Mouse (Mus musculus) hindbrain, embryonic 16.5 days (tissue): ENCODE results near the gene Hmg20a. TPM values are rescaled to one million over a fixed set of nuclear protein-coding genes. Genes with fewer than 3 reads are reported as not detected.

Experiments used
- ATAC-seq: fragments of 200-750 bp; cut with Nextera tagmentation; 2 replicates; pipeline ENCODE4 v1.8.0; 2017; ENCODE audit warnings: moderate TSS enrichment, moderate library complexity
- H3K27ac ChIP-seq: fragments of 300-500 bp; sonication (generic); 2 replicates; pipeline ENCODE4 v1.5.1; 2014; ENCODE audit warnings: low read depth, mild to moderate bottlenecking, control low read depth, low read length, moderate library complexity
- H3K27me3 ChIP-seq: fragments of 300-500 bp; sonication (generic); replicated peaks from 2 replicates; pipeline ENCODE4 v1.6.1; 2014; ENCODE audit warnings: low read length; ENCODE audit not compliant: control insufficient read depth, insufficient read depth
- H3K36me3 ChIP-seq: fragments of 300-500 bp; sonication (generic); 2 replicates; pipeline ENCODE4 v1.6.1; 2014; ENCODE audit warnings: mild to moderate bottlenecking, low read length, moderate library complexity, mixed read lengths; ENCODE audit not compliant: control insufficient read depth, insufficient read depth
- H3K4me1 ChIP-seq: fragments of 300-500 bp; sonication (generic); 2 replicates; pipeline ENCODE4 v1.6.1; 2014; ENCODE audit warnings: low read depth, low read length; ENCODE audit not compliant: control insufficient read depth, insufficient read depth
- H3K4me2 ChIP-seq: fragments of 300-500 bp; sonication (generic); 2 replicates; pipeline ENCODE4 v1.6.1; 2014; ENCODE audit warnings: mild to moderate bottlenecking, low read length, control low read depth, moderate library complexity
- H3K4me3 ChIP-seq: fragments of 300-500 bp; sonication (generic); 2 replicates; pipeline ENCODE4 v1.5.1; 2014; ENCODE audit warnings: mild to moderate bottlenecking, low read length, control low read depth, moderate library complexity
- H3K9ac ChIP-seq: fragments of 300-500 bp; sonication (generic); 2 replicates; pipeline ENCODE4 v1.6.1; 2014; ENCODE audit warnings: low read depth, mild to moderate bottlenecking, control low read depth, low read length, moderate library complexity
- H3K9me3 ChIP-seq: fragments of 300-500 bp; sonication (generic); 2 replicates; pipeline ENCODE4 v1.6.1; 2014; ENCODE audit warnings: mild to moderate bottlenecking, low read length, moderate library complexity; ENCODE audit not compliant: control insufficient read depth
- WGBS: fragments of 180-500 bp; shearing (Covaris S2); extraction: QIAGEN DNeasy Blood & Tissue Kit; methylation state at CpG from one replicate; pipeline ENCODE4 v1.1.7; 2014; 5-methylcytosine and 5-hydroxymethylcytosine counted together
- polyA plus RNA-seq: library from polyadenylated mRNA; unstranded; fragments of >200 nt; fragmentation: Nextera tagmentation; extraction: Ambion mirVana; gene quantifications from 2 replicates; pipeline ENCODE4 v1.2.1, GENCODE M21; 2015

Gene Hmg20a
- polyA plus RNA-seq, result 70.0 and 76.4 TPM in 2 replicates

GRCm38 (mm10) chr9:56417948-56418737 is at the start of gene Hmg20a, which contains the start of gene Peak1:
Hmg20a (plus strand) TSS chr9:56418609.
Peak1 (minus strand) TSS chr9:56418067.
- peak within 1 kb of the TSS; percentile 91 for H3K27ac ChIP-seq

DNA sequence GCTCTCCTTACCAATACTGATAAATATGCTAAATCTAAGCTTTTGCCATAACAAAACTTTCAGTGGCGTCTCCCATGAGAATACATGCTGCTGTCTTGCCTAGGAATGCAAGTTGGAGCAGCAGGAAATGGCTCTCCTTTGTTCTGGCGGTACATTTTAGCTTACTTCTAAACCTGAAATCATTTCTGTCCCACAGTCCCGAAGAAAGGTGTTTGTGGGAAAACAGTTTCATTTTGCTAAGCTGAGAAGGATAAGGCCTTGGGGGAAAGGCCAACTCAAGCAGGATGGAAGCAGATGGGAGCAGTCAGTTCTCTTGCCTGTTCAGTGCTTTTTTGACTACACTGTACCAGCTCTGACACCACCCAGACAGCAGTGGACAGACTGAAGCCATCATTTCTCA is 49.6 kb upstream of the Hmg20a start:
- H3K9me3 ChIP-seq, result no peaks in the 10 kb centered on the region
- no peaks in the 10 kb centered on the region for H3K27me3 ChIP-seq
- no peak overlapping the region for H3K4me2 ChIP-seq
- WGBS, result 62% methylated on average over 3 of the region's 3 CpGs
- no peak overlapping the region for H3K4me3 ChIP-seq
- H3K4me1 ChIP-seq, result no peaks in the 10 kb centered on the region
- ATAC-seq, result no peak
- H3K27ac ChIP-seq, result no peak overlapping the region
- H3K36me3 ChIP-seq, result no peaks in the 10 kb centered on the region
- H3K9ac ChIP-seq, result no peak overlapping the region

More at GRCm38 (mm10) chr9:56417948-56418737, at the start of gene Hmg20a, which contains the start of gene Peak1:
- Histone ChIP-seq H3K4me1 (peaks cover 22% of the 10 kb centered on the region), H3K9ac (peak within 1 kb of the TSS; percentile 84), H3K4me3 (peak within 1 kb of the TSS; percentile 82), H3K36me3 (no peaks in the 10 kb centered on the region), H3K4me2 (peak within 1 kb of the TSS; percentile 84), H3K27me3 (no peaks in the 10 kb centered on the region), H3K9me3 (no peaks in the 10 kb centered on the region)
- ATAC-seq, result peak; percentile 97
- WGBS, result under 1% methylated on average over 56 of the region's 59 CpGs

DNA sequence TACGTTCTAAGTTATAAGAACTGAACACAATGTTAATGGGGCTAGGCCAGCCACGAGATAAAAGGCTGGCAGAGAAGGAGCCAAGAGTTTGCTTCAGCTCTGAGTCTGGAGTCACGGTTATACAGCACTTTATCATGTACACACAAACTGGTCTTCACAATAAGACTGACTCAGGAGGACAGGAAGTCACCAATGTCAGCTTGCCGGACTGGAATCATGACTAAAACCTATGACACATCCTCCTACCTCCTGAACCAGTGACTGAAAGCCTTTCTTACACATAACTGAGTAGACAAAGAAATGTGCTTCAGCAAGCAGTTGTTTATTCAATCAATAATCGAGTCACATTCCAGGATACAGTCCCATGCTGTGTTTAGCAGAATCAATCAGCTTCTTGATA is 47.7 kb upstream of the Hmg20a start:
- no peaks in the 10 kb centered on the region for H3K36me3 ChIP-seq
- H3K27me3 ChIP-seq, result no peaks in the 10 kb centered on the region
- H3K4me1 ChIP-seq, result no peaks in the 10 kb centered on the region
- no peak overlapping the region for H3K27ac ChIP-seq
- no peaks in the 10 kb centered on the region for H3K9me3 ChIP-seq
- no peak for ATAC-seq
- H3K9ac ChIP-seq, result no peak overlapping the region
- no peak overlapping the region for H3K4me3 ChIP-seq
- WGBS, result 53% methylated on average over 5 of the region's 5 CpGs
- H3K4me2 ChIP-seq, result no peak overlapping the region

GRCm38 (mm10) chr9:56374401-56374800 is 44.0 kb upstream of the Hmg20a start:
- no peaks in the 10 kb centered on the region for H3K4me1 ChIP-seq
- no peak overlapping the region for H3K27ac ChIP-seq
- no peaks in the 10 kb centered on the region for H3K9me3 ChIP-seq
- no peak overlapping the region for H3K9ac ChIP-seq
- H3K4me3 ChIP-seq, result no peak overlapping the region
- H3K4me2 ChIP-seq, result no peak overlapping the region
- WGBS, result 78% methylated on average over 4 of the region's 4 CpGs
- no peak for ATAC-seq
- no peaks in the 10 kb centered on the region for H3K27me3 ChIP-seq
- H3K36me3 ChIP-seq, result no peaks in the 10 kb centered on the region

DNA sequence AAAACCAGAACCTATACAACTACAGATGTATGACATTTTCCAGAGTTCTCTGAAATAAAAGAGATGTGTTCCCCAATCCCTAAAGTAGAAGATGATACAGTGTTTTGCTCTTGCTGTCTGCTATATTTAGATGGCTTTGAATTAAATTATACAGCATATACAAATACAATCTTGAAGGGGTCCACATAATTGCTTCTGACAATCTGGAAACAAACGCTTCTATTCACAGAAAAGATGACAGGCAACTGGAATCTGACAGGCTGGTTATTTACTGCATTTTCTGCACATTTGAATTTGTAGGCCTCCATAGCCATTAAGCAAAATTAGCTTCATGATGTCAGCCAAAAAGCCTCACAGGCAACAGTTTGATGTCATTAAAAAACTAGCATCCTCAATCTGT is 35.6 kb upstream of the Hmg20a start:
- Histone ChIP-seq H3K36me3 (no peaks in the 10 kb centered on the region), H3K27me3 (no peaks in the 10 kb centered on the region), H3K4me2 (no peak overlapping the region), H3K4me3 (no peak overlapping the region), H3K9me3 (no peaks in the 10 kb centered on the region), H3K27ac (no peak overlapping the region), H3K4me1 (no peaks in the 10 kb centered on the region), H3K9ac (no peak overlapping the region)
- no peak for ATAC-seq
- WGBS, result 67% methylated on average over 1 of the region's 1 CpGs

DNA sequence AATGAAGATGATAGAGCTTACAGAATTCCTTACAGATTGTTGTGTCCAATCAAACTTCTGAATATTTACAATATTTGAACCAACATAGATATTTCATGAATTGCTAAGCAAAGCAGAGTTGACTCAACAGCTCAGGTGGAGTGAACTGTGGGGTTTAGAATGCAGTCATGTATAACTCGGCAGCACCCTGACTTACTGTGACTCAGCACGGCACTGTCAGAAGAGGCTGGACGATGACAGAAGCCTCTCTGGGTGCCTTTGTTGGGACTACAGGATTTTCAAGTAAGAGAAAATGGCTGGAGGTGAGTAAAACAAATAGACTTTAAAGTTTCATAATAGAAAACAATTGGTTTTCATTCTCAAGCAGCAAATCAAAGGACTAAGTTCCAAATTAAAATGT is 25.6 kb upstream of the Hmg20a start:
- Histone ChIP-seq H3K27me3 (no peaks in the 10 kb centered on the region), H3K36me3 (no peaks in the 10 kb centered on the region), H3K4me1 (no peaks in the 10 kb centered on the region), H3K4me3 (no peak overlapping the region), H3K27ac (no peak overlapping the region), H3K9me3 (no peaks in the 10 kb centered on the region), H3K9ac (no peak overlapping the region), H3K4me2 (no peak overlapping the region)
- WGBS, result 87% methylated on average over 3 of the region's 3 CpGs
- ATAC-seq, result no peak

DNA sequence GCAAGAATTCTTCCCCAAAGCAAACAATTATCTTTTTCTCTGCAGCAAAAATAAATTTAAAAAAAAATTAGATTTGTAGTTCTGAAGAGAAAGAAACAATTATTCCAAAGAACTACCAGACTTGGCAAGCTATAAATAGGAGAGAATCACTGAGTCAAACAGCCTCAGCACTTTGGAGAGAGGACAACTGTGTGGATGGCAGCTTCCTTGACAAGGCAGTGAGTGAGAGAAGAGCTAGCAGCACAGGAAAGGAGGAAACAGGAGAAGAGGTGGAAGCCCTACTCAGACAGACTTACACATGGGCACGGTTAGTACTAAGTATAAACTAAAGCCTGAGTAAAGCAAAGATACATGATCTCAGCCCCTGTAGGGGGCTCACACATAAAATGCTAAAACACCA is 22.1 kb upstream of the Hmg20a start:
- H3K4me3 ChIP-seq, result no peak overlapping the region
- H3K27me3 ChIP-seq, result no peaks in the 10 kb centered on the region
- WGBS, result 62% methylated on average over 1 of the region's 1 CpGs
- no peaks in the 10 kb centered on the region for H3K9me3 ChIP-seq
- H3K9ac ChIP-seq, result no peak overlapping the region
- no peak for ATAC-seq
- no peak overlapping the region for H3K27ac ChIP-seq
- no peak overlapping the region for H3K4me2 ChIP-seq
- H3K36me3 ChIP-seq, result no peaks in the 10 kb centered on the region
- no peaks in the 10 kb centered on the region for H3K4me1 ChIP-seq

DNA sequence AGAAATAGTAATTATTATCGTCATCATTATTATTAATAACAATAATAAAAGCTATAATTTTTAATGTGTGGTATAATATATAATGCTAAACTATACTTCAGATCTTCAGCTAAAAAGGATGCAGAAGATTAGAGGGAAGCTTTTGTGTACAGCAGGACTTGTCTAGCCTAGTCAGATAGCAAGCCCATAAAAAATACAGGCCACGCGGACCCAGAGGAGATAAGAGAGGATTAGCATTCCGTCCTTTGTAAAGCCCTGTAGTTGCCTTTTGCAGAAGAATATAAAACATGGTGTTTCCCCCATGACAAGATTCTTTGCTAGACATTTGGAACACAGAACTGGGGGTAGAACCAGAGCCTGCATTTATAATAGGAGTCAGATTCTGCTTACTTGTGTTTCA is 13.8 kb upstream of the Hmg20a start:
- no peaks in the 10 kb centered on the region for H3K36me3 ChIP-seq
- H3K4me1 ChIP-seq, result no peaks in the 10 kb centered on the region
- no peaks in the 10 kb centered on the region for H3K9me3 ChIP-seq
- no peak for ATAC-seq
- H3K27ac ChIP-seq, result no peak overlapping the region
- H3K27me3 ChIP-seq, result no peaks in the 10 kb centered on the region
- WGBS, result 84% methylated on average over 4 of the region's 4 CpGs
- no peak overlapping the region for H3K4me3 ChIP-seq
- no peak overlapping the region for H3K9ac ChIP-seq
- H3K4me2 ChIP-seq, result no peak overlapping the region

GRCm38 (mm10) chr9:56409928-56410327 is 8.5 kb upstream of the Hmg20a start:
- no peak overlapping the region for H3K27ac ChIP-seq
- H3K4me3 ChIP-seq, result no peak overlapping the region
- 93% methylated on average over 2 of the region's 2 CpGs for WGBS
- no peaks in the 10 kb centered on the region for H3K36me3 ChIP-seq
- H3K4me2 ChIP-seq, result no peak overlapping the region
- H3K4me1 ChIP-seq, result no peaks in the 10 kb centered on the region
- H3K9ac ChIP-seq, result no peak overlapping the region
- H3K27me3 ChIP-seq, result no peaks in the 10 kb centered on the region
- ATAC-seq, result no peak
- no peaks in the 10 kb centered on the region for H3K9me3 ChIP-seq
